In genomic region chr11:69879711-69880110, GRCm38 (mm10) we compare ENCODE assay signal across 10 mouse cellular contexts. TPM values are rescaled to one million over a fixed set of nuclear protein-coding genes. Genes with fewer than 3 reads are reported as not detected.
DNase-seq lines count a peak whose midpoint lies in the region; ATAC-seq and TF ChIP-seq lines count a peak whose summit lies in the region.
"Had no signal": no experiment of that assay in that cellular context is flagged by ENCODE, and none has a peak within 500 bp of the region (broad histone marks: within the 10 kb centered on the region; RNA-seq: fewer than 3 reads in every experiment).

No protein-coding gene starts in this region.

- H3K9me3 ChIP-seq in kidney, postnatal 0 days (replicated peaks; ENCODE audit: low read length), result no peaks in the 10 kb centered on the region
- no peaks in the 10 kb centered on the region for H3K9me3 ChIP-seq in embryonic facial prominence, embryonic 14.5 days (ENCODE audit: control insufficient read depth, low read length)
- H3K9me3 ChIP-seq in hindbrain, postnatal 0 days (ENCODE audit: low read length), result no peaks in the 10 kb centered on the region
- H3K9me3 ChIP-seq in midbrain, embryonic 16.5 days (replicated peaks; ENCODE audit: control insufficient read depth, low read length, poor library complexity, severe bottlenecking), result no peaks in the 10 kb centered on the region

- peak overlapping the region; percentile 82 for H3K4me2 ChIP-seq in kidney, postnatal 0 days (ENCODE audit: low read length)
- H3K4me2 ChIP-seq in embryonic facial prominence, embryonic 14.5 days (ENCODE audit: low read depth, low read length), result peak overlapping the region; percentile 92
- H3K4me2 ChIP-seq in hindbrain, postnatal 0 days (ENCODE audit: low read depth, low read length), result peak overlapping the region; percentile 54
- peak overlapping the region; percentile 78 for H3K4me2 ChIP-seq in midbrain, embryonic 16.5 days (ENCODE audit: low read length)

- H3K4me3 ChIP-seq in kidney, postnatal 0 days (replicated peaks; ENCODE audit: low read depth, low read length), result peak overlapping the region; percentile 46
- H3K4me3 ChIP-seq in embryonic facial prominence, embryonic 14.5 days (ENCODE audit: low read depth, low read length), result peak overlapping the region; percentile 56
- peak overlapping the region; percentile 34 for H3K4me3 ChIP-seq in hindbrain, postnatal 0 days (ENCODE audit: low read length)
- no peak overlapping the region for H3K4me3 ChIP-seq in midbrain, embryonic 16.5 days (ENCODE audit: low read depth, low read length)

- peak overlapping the region; percentile 59 for H3K9ac ChIP-seq in kidney, postnatal 0 days (ENCODE audit: low read depth, low read length)
- H3K9ac ChIP-seq in embryonic facial prominence, embryonic 14.5 days (ENCODE audit: low read depth, low read length), result peak overlapping the region; percentile 72
- peak overlapping the region; percentile 37; the same call in 1 of the 2 replicates for H3K9ac ChIP-seq in hindbrain, postnatal 0 days (replicated peaks; ENCODE audit: low read length)
- H3K9ac ChIP-seq in midbrain, embryonic 16.5 days (ENCODE audit: low read depth, low read length), result no peak overlapping the region

- ATAC-seq in kidney, postnatal 0 days (replicated peaks; ENCODE audit: low FRiP score, low read depth), result no peak
- no peak for ATAC-seq in embryonic facial prominence, embryonic 14.5 days (ENCODE audit: low read depth)
- ATAC-seq in hindbrain, postnatal 0 days, result no peak
- no peak for ATAC-seq in midbrain, embryonic 16.5 days

- no peaks in the 10 kb centered on the region for H3K36me3 ChIP-seq in kidney, postnatal 0 days (ENCODE audit: insufficient read depth, low read length)
- H3K36me3 ChIP-seq in embryonic facial prominence, embryonic 14.5 days (ENCODE audit: control insufficient read depth, insufficient read depth, low read length), result no peaks in the 10 kb centered on the region
- no peaks in the 10 kb centered on the region for H3K36me3 ChIP-seq in hindbrain, postnatal 0 days (ENCODE audit: insufficient read depth, low read length)
- no peaks in the 10 kb centered on the region for H3K36me3 ChIP-seq in midbrain, embryonic 16.5 days (ENCODE audit: control insufficient read depth, insufficient read depth, low read length)

- peak overlapping the region; percentile 42; the same call in 1 of the 2 replicates for H3K27ac ChIP-seq in kidney, postnatal 0 days
- peak overlapping the region; percentile 53; the same call in 1 of the 2 replicates for H3K27ac ChIP-seq in embryonic facial prominence, embryonic 14.5 days (replicated peaks; ENCODE audit: low read depth, low read length)
- H3K27ac ChIP-seq in hindbrain, postnatal 0 days, result no peak overlapping the region
- H3K27ac ChIP-seq in midbrain, embryonic 16.5 days (ENCODE audit: low read length), result no peak overlapping the region

- H3K27me3 ChIP-seq in kidney, postnatal 0 days (ENCODE audit: insufficient read depth, low read length), result no peaks in the 10 kb centered on the region
- no peaks in the 10 kb centered on the region for H3K27me3 ChIP-seq in embryonic facial prominence, embryonic 14.5 days (replicated peaks; ENCODE audit: control insufficient read depth, insufficient read depth, low read length)
- H3K27me3 ChIP-seq in hindbrain, postnatal 0 days (ENCODE audit: insufficient read depth, low read length), result no peaks in the 10 kb centered on the region
- peaks cover 4% of the 10 kb centered on the region for H3K27me3 ChIP-seq in midbrain, embryonic 16.5 days (ENCODE audit: control insufficient read depth, insufficient read depth, low read depth, low read length)

- 49% methylated on average over 15 of the region's 15 CpGs for WGBS in kidney, postnatal 0 days
- WGBS in embryonic facial prominence, embryonic 14.5 days, result 40% methylated on average over 11 of the region's 15 CpGs
- WGBS in hindbrain, postnatal 0 days, result 58% methylated on average over 15 of the region's 15 CpGs
- 64% methylated on average over 15 of the region's 15 CpGs for WGBS in midbrain, embryonic 16.5 days

- no peak for TF ChIP-seq CTCF in kidney, postnatal 0 days (IDR thresholded peaks at IDR 0.05; ENCODE audit: low read depth)
- no peak for TF ChIP-seq CTCF in hindbrain, postnatal 0 days (IDR thresholded peaks at IDR 0.05; ENCODE audit: low read depth)

- no peak for DNase-seq in kidney, postnatal 0 days (ENCODE audit: low spot score)
- DNase-seq in kidney, adult 11 months, result no peak
- no peak for DNase-seq in embryonic facial prominence, embryonic 14.5 days (ENCODE audit: low spot score)
- DNase-seq in hindbrain, postnatal 0 days (ENCODE audit: low spot score), result no peak
- no peak for DNase-seq in T-cell, adult 2 months (ENCODE audit: low spot score)
- DNase-seq in embryo, embryonic 10 days (ENCODE audit: low spot score), result no peak
- DNase-seq in adrenal gland, adult 8-10 months, result no peak

- peaks cover 27% of the 10 kb centered on the region for H3K4me1 ChIP-seq in kidney, postnatal 0 days (replicated peaks; ENCODE audit: insufficient read depth, low read length)
- H3K4me1 ChIP-seq in embryonic facial prominence, embryonic 14.5 days (ENCODE audit: control insufficient read depth, insufficient read depth, low read length), result peaks cover 39% of the 10 kb centered on the region
- peaks cover 5% of the 10 kb centered on the region; the same call in 1 of the 2 replicates for H3K4me1 ChIP-seq in hindbrain, postnatal 0 days (ENCODE audit: insufficient read depth, low read length)
- H3K4me1 ChIP-seq in midbrain, embryonic 16.5 days (ENCODE audit: control insufficient read depth, insufficient read depth, low read length), result peaks cover 12% of the 10 kb centered on the region; the same call in 1 of the 2 replicates

RNA-seq across cellular contexts. Expression of gene Kctd11, which starts 1.5 kb away (rescaled TPM):
- polyA plus RNA-seq in kidney, postnatal 0 days (2015; fragmentation: Nextera tagmentation; extraction: Ambion mirVana), result 7.7 and 7.8 TPM in 2 replicates
- polyA plus RNA-seq in embryonic facial prominence, embryonic 14.5 days (2014; fragmentation: Nextera tagmentation; extraction: Ambion mirVana), result 5.9 and 7.2 TPM in 2 replicates
- 1.7 and 2.0 TPM in 2 replicates for total RNA-seq in hindbrain, postnatal 0 days (2014; rRNA removed)
- polyA plus RNA-seq in hindbrain, postnatal 0 days (2015; fragmentation: Nextera tagmentation; extraction: Ambion mirVana), result 1.3 and 1.7 TPM in 2 replicates
- polyA plus RNA-seq in midbrain, embryonic 16.5 days (2015; fragmentation: Nextera tagmentation; extraction: Ambion mirVana), result 1.3 and 1.9 TPM in 2 replicates
- 1 to 10 TPM; 4.3 to 6.2 (median 5.5) TPM for total RNA-seq in adrenal gland, adult 8-10 months (2022)

RNA-seq across cellular contexts. Expression of gene Tmem95, which starts 1.9 kb away (rescaled TPM):
- polyA plus RNA-seq in kidney, postnatal 0 days (2015; fragmentation: Nextera tagmentation; extraction: Ambion mirVana), result not detected in 2 replicates
- polyA plus RNA-seq in embryonic facial prominence, embryonic 14.5 days (2014; fragmentation: Nextera tagmentation; extraction: Ambion mirVana), result not detected in 2 replicates
- not detected in 2 replicates for total RNA-seq in hindbrain, postnatal 0 days (2014; rRNA removed)
- polyA plus RNA-seq in hindbrain, postnatal 0 days (2015; fragmentation: Nextera tagmentation; extraction: Ambion mirVana), result not detected in 2 replicates
- not detected in 2 replicates for polyA plus RNA-seq in midbrain, embryonic 16.5 days (2015; fragmentation: Nextera tagmentation; extraction: Ambion mirVana)
- not detected for total RNA-seq in adrenal gland, adult 8-10 months (2022)
- total RNA-seq: left cerebral cortex, adult 18-20 months had no signal
- polyA plus RNA-seq: cortical plate, adult 2 months had no signal

RNA-seq across cellular contexts. Expression of gene Acap1, which starts 15.6 kb away (rescaled TPM):
- 0.33 and 0.48 TPM in 2 replicates for polyA plus RNA-seq in kidney, postnatal 0 days (2015; fragmentation: Nextera tagmentation; extraction: Ambion mirVana)
- 1.5 and 2.1 TPM in 2 replicates for polyA plus RNA-seq in embryonic facial prominence, embryonic 14.5 days (2014; fragmentation: Nextera tagmentation; extraction: Ambion mirVana)
- 1.5 TPM in 1 of 2 replicates, not detected in the other for total RNA-seq in hindbrain, postnatal 0 days (2014; rRNA removed)
- 0.20 and 0.21 TPM in 2 replicates for polyA plus RNA-seq in hindbrain, postnatal 0 days (2015; fragmentation: Nextera tagmentation; extraction: Ambion mirVana)
- 0.26 and 0.42 TPM in 2 replicates for polyA plus RNA-seq in midbrain, embryonic 16.5 days (2015; fragmentation: Nextera tagmentation; extraction: Ambion mirVana)
- 1 to 10 TPM in 2 of 4 experiments, under 1 TPM in 2; 0.31 to 1.9 (median 0.86) TPM for total RNA-seq in adrenal gland, adult 8-10 months (2022)

RNA-seq across cellular contexts. Expression of gene 2810408A11Rik, which starts 21.1 kb away (rescaled TPM):
- polyA plus RNA-seq in kidney, postnatal 0 days (2015; fragmentation: Nextera tagmentation; extraction: Ambion mirVana), result 12.5 and 13.0 TPM in 2 replicates
- 5.7 and 8.3 TPM in 2 replicates for polyA plus RNA-seq in embryonic facial prominence, embryonic 14.5 days (2014; fragmentation: Nextera tagmentation; extraction: Ambion mirVana)
- 2.9 and 9.7 TPM in 2 replicates for total RNA-seq in hindbrain, postnatal 0 days (2014; rRNA removed)
- 6.5 and 8.1 TPM in 2 replicates for polyA plus RNA-seq in hindbrain, postnatal 0 days (2015; fragmentation: Nextera tagmentation; extraction: Ambion mirVana)
- 6.6 and 7.4 TPM in 2 replicates for polyA plus RNA-seq in midbrain, embryonic 16.5 days (2015; fragmentation: Nextera tagmentation; extraction: Ambion mirVana)
- total RNA-seq in adrenal gland, adult 8-10 months (2022), result 1 to 10 TPM in 1 of 4 experiments, under 1 TPM in 3; 0.23 to 2.4 (median 0.71) TPM

RNA-seq across cellular contexts. Expression of gene Neurl4, which starts 21.2 kb away (rescaled TPM):
- polyA plus RNA-seq in kidney, postnatal 0 days (2015; fragmentation: Nextera tagmentation; extraction: Ambion mirVana), result 9.7 and 12.7 TPM in 2 replicates
- 10.1 and 10.3 TPM in 2 replicates for polyA plus RNA-seq in embryonic facial prominence, embryonic 14.5 days (2014; fragmentation: Nextera tagmentation; extraction: Ambion mirVana)
- total RNA-seq in hindbrain, postnatal 0 days (2014; rRNA removed), result 95.1 and 118 TPM in 2 replicates
- 11.9 and 13.1 TPM in 2 replicates for polyA plus RNA-seq in hindbrain, postnatal 0 days (2015; fragmentation: Nextera tagmentation; extraction: Ambion mirVana)
- polyA plus RNA-seq in midbrain, embryonic 16.5 days (2015; fragmentation: Nextera tagmentation; extraction: Ambion mirVana), result 18.7 and 24.1 TPM in 2 replicates
- 10 to 100 TPM; 36.4 to 71.4 (median 51.5) TPM for total RNA-seq in adrenal gland, adult 8-10 months (2022)

Comparison
In these comparisons a context has a peak if more than half of its experiments do, and no peak if none do; other contexts are left out.
1. H3K27ac ChIP-seq: peak in kidney, postnatal 0 days (single experiment) and embryonic facial prominence, embryonic 14.5 days (single experiment); none in hindbrain, postnatal 0 days (single experiment) and midbrain, embryonic 16.5 days (single experiment).
2. Peak in every context shown above with its lines, with median percentiles within 50 percentile points of each other: H3K4me2 ChIP-seq.